Mouse (Mus musculus): ENCODE results near the gene Mettl16. TPM values are rescaled to one million over a fixed set of nuclear protein-coding genes. Genes with fewer than 3 reads are reported as not detected.

The Mettl16 gene
- polyA plus RNA-seq, 1 experiment from 2014 or later, result 53.2 TPM

DNA sequence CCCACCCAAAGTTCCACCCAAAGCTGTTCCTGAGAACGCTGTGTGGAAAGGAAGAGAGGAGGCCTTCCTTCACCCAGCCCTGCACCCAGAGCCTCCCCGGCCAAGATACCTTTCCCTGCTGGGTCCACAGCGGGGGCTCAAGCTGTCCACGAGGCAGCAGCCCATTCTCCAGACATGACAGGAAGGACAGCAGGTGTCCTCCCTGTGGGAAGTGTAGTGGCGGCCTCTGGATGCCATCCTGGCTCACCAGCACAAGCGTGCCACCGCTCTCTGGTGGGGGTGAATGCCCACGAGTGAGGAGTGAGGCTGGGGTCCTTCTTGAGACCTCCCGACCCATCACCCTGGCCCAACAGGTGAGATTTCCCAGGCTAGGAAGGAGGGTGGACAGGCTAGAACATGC lies 94.6 kb downstream of the Mettl16 start:
- WGBS, result 82% methylated on average over 9 of the region's 9 CpGs
- H3K36me3 ChIP-seq (ENCODE audit: control insufficient read depth, insufficient read depth, low read length), result peaks cover 36% of the 10 kb centered on the region

DNA sequence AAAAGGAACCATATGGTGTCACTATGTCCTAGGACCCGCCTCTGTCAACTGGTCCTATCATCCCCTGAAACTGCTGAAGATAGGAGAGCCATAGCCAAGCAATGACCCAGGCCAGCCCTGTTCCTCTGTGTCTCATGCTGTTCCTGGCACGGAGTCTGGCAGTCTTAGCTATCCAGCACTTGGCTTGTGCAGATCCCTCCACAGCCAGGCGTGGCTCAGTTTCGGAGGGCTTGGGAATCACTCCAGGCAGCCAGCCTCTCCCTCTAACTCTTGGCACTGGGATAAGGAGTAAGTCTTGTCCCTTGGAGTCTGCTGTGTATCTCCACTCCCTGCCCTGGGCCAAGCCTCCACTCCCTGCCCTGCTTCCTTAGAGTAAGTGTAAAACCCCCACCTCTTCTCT lies 96.0 kb downstream of the Mettl16 start:
- Histone ChIP-seq H3K9ac (ENCODE audit: low read depth, low read length) (no peak overlapping the region), H3K27ac (ENCODE audit: low read length) (no peak overlapping the region), H3K9me3 (replicated peaks; ENCODE audit: control insufficient read depth, low read length, poor library complexity, severe bottlenecking) (no peaks in the 10 kb centered on the region), H3K27me3 (ENCODE audit: control insufficient read depth, insufficient read depth, low read depth, low read length) (no peaks in the 10 kb centered on the region), H3K4me1 (ENCODE audit: control insufficient read depth, insufficient read depth, low read length) (peaks cover 21% of the 10 kb centered on the region), H3K4me3 (ENCODE audit: low read depth, low read length) (no peak overlapping the region), H3K4me2 (ENCODE audit: low read length) (no peak overlapping the region), H3K36me3 (ENCODE audit: control insufficient read depth, insufficient read depth, low read length) (peaks cover 28% of the 10 kb centered on the region)
- no peak for ATAC-seq
- 87% methylated on average over 4 of the region's 4 CpGs for WGBS

More for the DNA sequence above, 94.6 kb downstream of the Mettl16 start:
- no peak overlapping the region for H3K4me2 ChIP-seq (ENCODE audit: low read length)
- H3K9me3 ChIP-seq (replicated peaks; ENCODE audit: control insufficient read depth, low read length, poor library complexity, severe bottlenecking), result no peaks in the 10 kb centered on the region
- H3K4me3 ChIP-seq (ENCODE audit: low read depth, low read length), result no peak overlapping the region
- peaks cover 10% of the 10 kb centered on the region; the same call in 1 of the 2 replicates for H3K4me1 ChIP-seq (ENCODE audit: control insufficient read depth, insufficient read depth, low read length)
- H3K27ac ChIP-seq (ENCODE audit: low read length), result no peak overlapping the region
- no peak for ATAC-seq
- no peak overlapping the region for H3K9ac ChIP-seq (ENCODE audit: low read depth, low read length)
- no peaks in the 10 kb centered on the region for H3K27me3 ChIP-seq (ENCODE audit: control insufficient read depth, insufficient read depth, low read depth, low read length)

DNA sequence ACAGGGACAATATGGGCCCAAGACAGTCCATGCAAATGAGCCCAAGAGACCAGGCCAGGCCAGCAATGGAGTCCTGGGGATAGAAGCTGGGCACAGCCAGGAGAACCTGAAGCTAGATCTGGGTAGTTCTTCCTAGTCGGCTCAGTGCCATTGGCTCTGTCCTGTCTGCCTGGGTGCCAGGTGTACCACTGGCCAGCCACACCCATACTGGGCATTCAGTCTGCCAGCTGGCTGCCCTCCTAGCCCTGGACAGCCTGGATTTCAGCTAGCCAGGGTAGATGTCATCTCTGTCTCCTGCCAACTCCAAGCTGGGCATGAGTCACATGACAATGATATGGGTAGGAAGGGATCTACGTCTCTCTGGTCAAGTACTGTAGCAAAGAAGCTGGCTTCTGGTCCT lies 96.6 kb downstream of the Mettl16 start:
- H3K4me2 ChIP-seq (ENCODE audit: low read length), result no peak overlapping the region
- no peak for ATAC-seq
- H3K27me3 ChIP-seq (ENCODE audit: control insufficient read depth, insufficient read depth, low read depth, low read length), result no peaks in the 10 kb centered on the region
- no peaks in the 10 kb centered on the region for H3K9me3 ChIP-seq (replicated peaks; ENCODE audit: control insufficient read depth, low read length, poor library complexity, severe bottlenecking)
- no peak overlapping the region for H3K27ac ChIP-seq (ENCODE audit: low read length)
- 85% methylated on average over 2 of the region's 2 CpGs for WGBS
- peaks cover 23% of the 10 kb centered on the region for H3K4me1 ChIP-seq (ENCODE audit: control insufficient read depth, insufficient read depth, low read length)
- no peak overlapping the region for H3K4me3 ChIP-seq (ENCODE audit: low read depth, low read length)
- no peak overlapping the region for H3K9ac ChIP-seq (ENCODE audit: low read depth, low read length)
- peaks cover 28% of the 10 kb centered on the region for H3K36me3 ChIP-seq (ENCODE audit: control insufficient read depth, insufficient read depth, low read length)

DNA sequence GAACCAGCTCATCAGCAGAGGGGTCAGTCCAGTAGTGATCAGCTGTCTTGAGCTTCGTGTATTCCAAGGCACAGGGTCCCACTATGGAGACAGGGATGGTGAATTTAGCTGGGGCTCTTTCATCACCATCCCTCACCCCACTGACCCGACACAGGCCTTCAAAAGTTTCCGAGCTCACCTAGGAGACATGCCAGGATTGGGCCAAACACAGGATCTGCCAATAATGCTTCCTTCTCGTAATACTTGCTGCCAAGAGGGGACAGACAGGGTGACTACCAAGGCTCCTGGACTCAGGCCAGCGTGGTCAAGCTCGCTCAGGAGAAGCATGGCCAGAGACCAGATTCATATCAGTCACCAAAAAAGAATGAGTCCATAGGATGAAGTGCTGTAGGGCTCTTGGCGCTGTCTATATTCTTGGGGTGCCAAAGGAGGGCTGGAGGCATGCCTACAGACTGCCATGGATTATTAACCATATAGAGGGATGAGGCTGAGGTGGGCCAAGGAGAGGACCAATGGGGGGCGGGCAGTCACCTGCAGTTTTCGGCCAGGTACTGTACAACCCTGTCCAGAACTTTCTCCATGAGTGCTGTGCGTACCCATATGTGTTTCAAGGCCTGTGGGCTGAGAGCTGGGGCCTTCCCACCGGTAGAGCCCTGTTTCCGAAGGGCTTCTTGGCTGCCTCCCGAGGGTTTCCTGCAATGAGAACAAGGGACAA lies 97.6 kb downstream of the Mettl16 start:
- Histone ChIP-seq H3K4me1 (ENCODE audit: control insufficient read depth, insufficient read depth, low read length) (peaks cover 23% of the 10 kb centered on the region), H3K9me3 (replicated peaks; ENCODE audit: control insufficient read depth, low read length, poor library complexity, severe bottlenecking) (no peaks in the 10 kb centered on the region), H3K27ac (ENCODE audit: low read length) (peak overlapping the region; percentile 81; the same call in 1 of the 2 replicates), H3K4me3 (ENCODE audit: low read depth, low read length) (no peak overlapping the region), H3K27me3 (ENCODE audit: control insufficient read depth, insufficient read depth, low read depth, low read length) (no peaks in the 10 kb centered on the region), H3K4me2 (ENCODE audit: low read length) (no peak overlapping the region), H3K9ac (ENCODE audit: low read depth, low read length) (no peak overlapping the region), H3K36me3 (ENCODE audit: control insufficient read depth, insufficient read depth, low read length) (peaks cover 28% of the 10 kb centered on the region)
- no peak for ATAC-seq
- WGBS, result 87% methylated on average over 13 of the region's 13 CpGs

DNA sequence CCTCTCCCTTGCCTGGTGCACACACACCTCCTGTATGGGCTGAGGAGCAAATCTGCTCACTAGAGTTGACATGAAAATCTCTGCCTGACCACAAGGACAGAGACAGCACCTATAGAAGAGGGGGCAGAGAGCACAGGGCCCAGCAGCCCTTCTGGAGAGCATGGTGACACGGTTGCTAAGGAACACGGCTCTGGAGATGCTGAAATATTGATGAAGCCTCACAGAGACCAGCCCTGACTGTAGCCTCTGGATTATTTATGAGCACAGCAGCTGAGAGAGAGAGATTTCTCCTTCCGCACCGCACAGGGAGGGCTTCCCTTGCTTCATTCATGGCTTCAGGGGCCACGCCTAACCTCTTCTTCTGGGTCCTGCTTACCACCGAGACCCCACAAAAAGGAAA lies 99.0 kb downstream of the Mettl16 start:
- no peak overlapping the region for H3K9ac ChIP-seq (ENCODE audit: low read depth, low read length)
- no peak overlapping the region for H3K4me2 ChIP-seq (ENCODE audit: low read length)
- peaks cover 19% of the 10 kb centered on the region for H3K36me3 ChIP-seq (ENCODE audit: control insufficient read depth, insufficient read depth, low read length)
- peak overlapping the region; percentile 81 for H3K27ac ChIP-seq (ENCODE audit: low read length)
- H3K9me3 ChIP-seq (replicated peaks; ENCODE audit: control insufficient read depth, low read length, poor library complexity, severe bottlenecking), result no peaks in the 10 kb centered on the region
- H3K4me3 ChIP-seq (ENCODE audit: low read depth, low read length), result no peak overlapping the region
- H3K27me3 ChIP-seq (ENCODE audit: control insufficient read depth, insufficient read depth, low read depth, low read length), result no peaks in the 10 kb centered on the region
- peaks cover 23% of the 10 kb centered on the region for H3K4me1 ChIP-seq (ENCODE audit: control insufficient read depth, insufficient read depth, low read length)
- peak; percentile 80 for ATAC-seq
- WGBS, result 59% methylated on average over 6 of the region's 6 CpGs

DNA sequence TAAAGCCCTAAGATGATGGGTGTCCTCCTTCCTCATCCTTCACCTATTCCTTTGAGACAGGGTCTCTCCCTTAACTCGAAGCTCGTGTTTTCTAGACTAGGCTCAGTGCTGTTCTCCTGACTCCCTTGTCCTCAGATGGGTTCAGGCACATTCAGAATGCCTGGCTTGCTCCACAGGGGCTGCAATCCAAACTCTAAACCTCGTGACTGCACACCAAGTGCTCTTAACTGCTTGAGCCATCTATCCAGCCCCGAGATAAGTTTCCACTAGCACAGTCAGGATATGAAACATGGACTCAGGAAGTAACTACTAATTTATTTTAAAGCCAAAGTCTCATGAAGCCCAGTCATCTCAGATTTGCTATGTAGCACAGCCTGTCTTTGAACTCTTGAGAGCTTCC lies 99.9 kb downstream of the Mettl16 start:
- H3K36me3 ChIP-seq (ENCODE audit: control insufficient read depth, insufficient read depth, low read length), result peaks cover 19% of the 10 kb centered on the region
- H3K27me3 ChIP-seq (ENCODE audit: control insufficient read depth, insufficient read depth, low read depth, low read length), result no peaks in the 10 kb centered on the region
- peak overlapping the region; percentile 81 for H3K27ac ChIP-seq (ENCODE audit: low read length)
- H3K4me1 ChIP-seq (ENCODE audit: control insufficient read depth, insufficient read depth, low read length), result peaks cover 23% of the 10 kb centered on the region
- H3K9ac ChIP-seq (ENCODE audit: low read depth, low read length), result 0 out of 2 replicates have a peak overlapping the region, but pooled peaks have one; percentile 18
- no peaks in the 10 kb centered on the region for H3K9me3 ChIP-seq (replicated peaks; ENCODE audit: control insufficient read depth, low read length, poor library complexity, severe bottlenecking)
- H3K4me2 ChIP-seq (ENCODE audit: low read length), result no peak overlapping the region
- 78% methylated on average over 4 of the region's 4 CpGs for WGBS
- H3K4me3 ChIP-seq (ENCODE audit: low read depth, low read length), result no peak overlapping the region
- no peak for ATAC-seq

DNA sequence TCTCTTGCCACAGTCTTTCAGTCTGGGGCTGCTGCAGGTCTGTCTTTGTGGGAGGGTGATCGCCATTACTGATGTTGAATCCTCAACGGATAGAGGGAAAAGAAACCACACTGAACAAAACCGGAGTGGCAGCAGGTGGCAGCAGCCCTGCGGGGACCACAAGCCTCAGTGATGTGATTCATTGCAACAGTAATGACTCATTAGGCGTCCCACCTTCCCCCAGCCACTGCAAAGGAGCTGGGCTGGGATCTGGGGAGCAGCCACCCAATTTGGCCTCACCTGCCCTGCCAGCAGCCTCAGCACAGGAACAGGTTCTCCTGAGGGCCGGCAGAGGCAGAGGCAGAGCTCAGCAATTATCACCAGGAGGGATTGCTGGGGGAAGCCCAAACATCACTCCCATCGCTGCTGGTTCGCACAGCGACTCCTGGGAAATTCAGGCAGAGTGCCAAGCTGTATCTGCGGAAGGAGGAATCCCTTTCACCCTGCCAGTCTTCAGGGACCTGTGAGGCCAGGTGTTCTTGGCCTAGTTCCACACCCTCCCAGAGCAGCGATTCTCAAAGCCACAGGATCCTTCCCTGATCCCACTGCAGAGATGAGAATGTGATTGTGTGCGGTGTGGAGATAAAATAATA lies 100.5 kb downstream of the Mettl16 start:
- peaks cover 26% of the 10 kb centered on the region for H3K4me1 ChIP-seq (ENCODE audit: control insufficient read depth, insufficient read depth, low read length)
- peaks cover 19% of the 10 kb centered on the region for H3K36me3 ChIP-seq (ENCODE audit: control insufficient read depth, insufficient read depth, low read length)
- peak overlapping the region; percentile 81 for H3K27ac ChIP-seq (ENCODE audit: low read length)
- WGBS, result 18% methylated on average over 12 of the region's 12 CpGs
- H3K4me3 ChIP-seq (ENCODE audit: low read depth, low read length), result no peak overlapping the region
- peak overlapping the region; percentile 17; the same call in 1 of the 2 replicates for H3K4me2 ChIP-seq (ENCODE audit: low read length)
- peak overlapping the region; percentile 18; the same call in 1 of the 2 replicates for H3K9ac ChIP-seq (ENCODE audit: low read depth, low read length)
- no peaks in the 10 kb centered on the region for H3K27me3 ChIP-seq (ENCODE audit: control insufficient read depth, insufficient read depth, low read depth, low read length)
- ATAC-seq, result no peak
- no peaks in the 10 kb centered on the region for H3K9me3 ChIP-seq (replicated peaks; ENCODE audit: control insufficient read depth, low read length, poor library complexity, severe bottlenecking)

DNA sequence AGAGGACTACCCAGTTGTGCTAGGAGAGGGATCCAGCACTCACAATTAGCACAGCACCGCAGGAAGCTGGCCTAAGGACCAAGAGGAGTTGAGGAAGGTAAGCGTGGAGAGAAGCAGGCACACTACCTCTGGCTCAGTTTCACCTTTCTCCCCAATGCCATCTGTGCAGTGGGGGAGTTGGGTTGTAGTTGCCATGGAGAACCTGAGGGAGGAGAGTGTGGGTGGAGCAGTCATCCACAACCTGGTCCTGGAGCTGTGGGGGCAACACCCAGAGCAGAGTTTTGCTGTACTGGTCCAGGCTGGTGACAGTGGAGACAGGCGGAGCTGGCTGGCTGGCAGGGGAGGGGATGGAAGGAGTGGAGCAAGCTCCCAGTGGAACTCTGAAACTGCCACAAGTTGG lies 104.0 kb downstream of the Mettl16 start:
- Histone ChIP-seq H3K4me2 (ENCODE audit: low read length) (no peak overlapping the region), H3K27me3 (ENCODE audit: control insufficient read depth, insufficient read depth, low read depth, low read length) (no peaks in the 10 kb centered on the region), H3K9me3 (replicated peaks; ENCODE audit: control insufficient read depth, low read length, poor library complexity, severe bottlenecking) (no peaks in the 10 kb centered on the region), H3K4me1 (ENCODE audit: control insufficient read depth, insufficient read depth, low read length) (peaks cover 31% of the 10 kb centered on the region), H3K36me3 (ENCODE audit: control insufficient read depth, insufficient read depth, low read length) (no peaks in the 10 kb centered on the region), H3K27ac (ENCODE audit: low read length) (no peak overlapping the region), H3K4me3 (ENCODE audit: low read depth, low read length) (no peak overlapping the region), H3K9ac (ENCODE audit: low read depth, low read length) (no peak overlapping the region)
- WGBS, result 70% methylated on average over 3 of the region's 3 CpGs
- no peak for ATAC-seq

DNA sequence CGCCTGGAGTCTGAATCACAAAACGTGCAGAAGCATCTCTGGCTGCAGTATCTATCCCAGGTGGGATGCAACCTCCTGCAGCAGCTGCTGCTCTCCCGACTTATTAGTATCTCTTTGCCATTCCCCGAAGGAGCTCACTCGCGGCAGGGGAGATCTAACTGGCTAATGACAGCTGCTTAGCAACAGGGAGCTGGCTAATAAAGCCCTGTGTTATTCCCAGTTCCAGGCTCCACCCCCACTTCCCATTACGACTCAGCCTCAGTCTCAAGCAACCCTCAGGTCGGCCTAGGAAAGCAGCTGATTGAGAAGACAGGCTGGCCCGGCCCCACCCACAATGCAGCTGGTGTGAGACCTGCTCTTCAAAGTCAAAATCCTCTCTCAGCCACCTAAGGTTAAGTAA lies 106.2 kb downstream of the Mettl16 start:
- Histone ChIP-seq H3K4me1 (ENCODE audit: control insufficient read depth, insufficient read depth, low read length) (peaks cover 13% of the 10 kb centered on the region), H3K9ac (ENCODE audit: low read depth, low read length) (0 out of 2 replicates have a peak overlapping the region, but pooled peaks have one; percentile 40), H3K4me2 (ENCODE audit: low read length) (peak overlapping the region; percentile 48), H3K36me3 (ENCODE audit: control insufficient read depth, insufficient read depth, low read length) (no peaks in the 10 kb centered on the region), H3K27me3 (ENCODE audit: control insufficient read depth, insufficient read depth, low read depth, low read length) (no peaks in the 10 kb centered on the region), H3K4me3 (ENCODE audit: low read depth, low read length) (no peak overlapping the region; the same call in 1 of the 2 replicates), H3K27ac (ENCODE audit: low read length) (peak overlapping the region; percentile 77), H3K9me3 (replicated peaks; ENCODE audit: control insufficient read depth, low read length, poor library complexity, severe bottlenecking) (no peaks in the 10 kb centered on the region)
- WGBS, result 2% methylated on average over 9 of the region's 9 CpGs
- peak; percentile 91 for ATAC-seq

Measured in midbrain, embryonic 16.5 days (tissue).